18 mouse cellular contexts compared by ENCODE assay signal in genomic region chr13:51041121-51041520, GRCm38 (mm10). TPM values are rescaled to one million over a fixed set of nuclear protein-coding genes. Genes with fewer than 3 reads are reported as not detected.
A peak's percentile ranks its signal among the peaks of the same experiment; 100 is the strongest.
DNase-seq lines count a peak whose midpoint lies in the region; ATAC-seq lines count a peak whose summit lies in the region.
"Had no signal": no experiment of that assay in that cellular context is flagged by ENCODE, and none has a peak within 500 bp of the region (broad histone marks: within the 10 kb centered on the region; RNA-seq: fewer than 3 reads in every experiment).

No protein-coding gene starts in this region.

- no peaks in the 10 kb centered on the region for H3K36me3 ChIP-seq in hindbrain, embryonic 11.5 days (ENCODE audit: control insufficient read depth, insufficient read depth, low read length)
- no peaks in the 10 kb centered on the region for H3K36me3 ChIP-seq in hindbrain, embryonic 12.5 days
- H3K36me3 ChIP-seq: embryonic facial prominence, embryonic 12.5 days; forebrain, embryonic 15.5 days; heart, embryonic 12.5 days; hindbrain, embryonic 13.5 days had no signal

- H3K9ac ChIP-seq in hindbrain, embryonic 11.5 days (ENCODE audit: low read depth, low read length): no peak overlapping the region
- H3K9ac ChIP-seq in hindbrain, embryonic 12.5 days: no peak overlapping the region
- H3K9ac ChIP-seq: embryonic facial prominence, embryonic 12.5 days; forebrain, embryonic 15.5 days; heart, embryonic 12.5 days; hindbrain, embryonic 13.5 days had no signal

- no peaks in the 10 kb centered on the region for H3K4me1 ChIP-seq in hindbrain, embryonic 11.5 days (replicated peaks; ENCODE audit: control insufficient read depth, insufficient read depth, low read length)
- no peaks in the 10 kb centered on the region for H3K4me1 ChIP-seq in hindbrain, embryonic 12.5 days
- H3K4me1 ChIP-seq: embryonic facial prominence, embryonic 12.5 days; forebrain, embryonic 15.5 days; heart, embryonic 12.5 days; hindbrain, embryonic 13.5 days had no signal

- no peak for ATAC-seq in hindbrain, embryonic 11.5 days (ENCODE audit: low FRiP score)
- ATAC-seq in hindbrain, embryonic 12.5 days (ENCODE audit: low FRiP score): no peak
- ATAC-seq in CD4-positive, CD25-positive, alpha-beta regulatory T cell, adult 4 months: peak; percentile 70
- ATAC-seq in inflammation-experienced regulatory T-cells, adult 6 months: peak; percentile 32
- ATAC-seq: forebrain, embryonic 15.5 days; hindbrain, postnatal 0 days; intestine, embryonic 16.5 days had no signal

- no peaks in the 10 kb centered on the region for H3K9me3 ChIP-seq in hindbrain, embryonic 11.5 days (ENCODE audit: control insufficient read depth, low read length)
- peaks cover 14% of the 10 kb centered on the region for H3K9me3 ChIP-seq in hindbrain, embryonic 12.5 days (replicated peaks)
- H3K9me3 ChIP-seq: forebrain, embryonic 15.5 days had no signal

- H3K27me3 ChIP-seq in hindbrain, embryonic 11.5 days (ENCODE audit: control insufficient read depth, insufficient read depth, low read length): no peaks in the 10 kb centered on the region
- no peaks in the 10 kb centered on the region for H3K27me3 ChIP-seq in hindbrain, embryonic 12.5 days
- H3K27me3 ChIP-seq: embryonic facial prominence, embryonic 12.5 days; forebrain, embryonic 15.5 days; heart, embryonic 12.5 days; hindbrain, embryonic 13.5 days had no signal

- DNase-seq in hindbrain, embryonic 11.5 days (ENCODE audit: low spot score): peak; percentile 17
- peak; percentile 65 for DNase-seq in A20 (ENCODE audit: low read depth, low spot score)
- DNase-seq in frontal cortex, postnatal 14 days (ENCODE audit: low spot score in 2 of 2): no peak
- DNase-seq: adrenal gland, adult 2 months; adrenal gland, postnatal 25 days; cerebellum, adult 2 months; cerebellum, postnatal 10 days; gastrocnemius, postnatal 10 days; heart, adult 2 months had no signal

- no peak overlapping the region for H3K27ac ChIP-seq in hindbrain, embryonic 11.5 days (ENCODE audit: low read depth, low read length)
- H3K27ac ChIP-seq in hindbrain, embryonic 12.5 days: no peak overlapping the region
- H3K27ac ChIP-seq: embryonic facial prominence, embryonic 12.5 days; forebrain, embryonic 15.5 days; heart, adult 2 months; hindbrain, embryonic 13.5 days; hindbrain, postnatal 0 days had no signal

- WGBS in hindbrain, embryonic 11.5 days: 56% methylated on average over 2 of the region's 2 CpGs
- 40% methylated on average over 2 of the region's 2 CpGs for WGBS in hindbrain, embryonic 12.5 days

- no peak overlapping the region for H3K4me3 ChIP-seq in hindbrain, embryonic 11.5 days (ENCODE audit: low read depth, low read length)
- no peak overlapping the region for H3K4me3 ChIP-seq in hindbrain, embryonic 12.5 days
- H3K4me3 ChIP-seq: embryonic facial prominence, embryonic 12.5 days; forebrain, embryonic 15.5 days; heart, adult 2 months; heart, embryonic 12.5 days; hindbrain, embryonic 13.5 days had no signal

- no peak overlapping the region for H3K4me2 ChIP-seq in hindbrain, embryonic 11.5 days (replicated peaks; ENCODE audit: low read depth, low read length)
- H3K4me2 ChIP-seq in hindbrain, embryonic 12.5 days (replicated peaks): no peak overlapping the region
- H3K4me2 ChIP-seq: embryonic facial prominence, embryonic 12.5 days; forebrain, embryonic 15.5 days; heart, embryonic 12.5 days; hindbrain, embryonic 13.5 days had no signal

RNA-seq across cellular contexts. Expression of gene Spin1, which starts 59.6 kb away (rescaled TPM):
- 102 and 108 TPM in 2 replicates for polyA plus RNA-seq in hindbrain, embryonic 11.5 days (2014; fragmentation: Nextera tagmentation; extraction: Ambion mirVana)
- polyA plus RNA-seq in hindbrain, embryonic 12.5 days (2016; fragmentation: Nextera tagmentation; extraction: Ambion mirVana): 129 and 132 TPM in 2 replicates
- 10 to 100 TPM; 37.8 to 40.4 TPM for polyA plus RNA-seq in CD4-positive, CD25-positive, alpha-beta regulatory T cell, adult 4 months (2017; shearing (Covaris generic))
- polyA plus RNA-seq in inflammation-experienced regulatory T-cells, adult 6 months (2017; shearing (Covaris generic)): 10 to 100 TPM; 38.9 to 41.7 (median 40.0) TPM

Comparison
In these comparisons a context has a peak if more than half of its experiments do, and no peak if none do; other contexts are left out.
1. ATAC-seq: peak in CD4-positive, CD25-positive, alpha-beta regulatory T cell, adult 4 months (single experiment) and inflammation-experienced regulatory T-cells, adult 6 months (single experiment); none in hindbrain, embryonic 11.5 days (single experiment) and hindbrain, embryonic 12.5 days (single experiment).
2. DNase-seq: peak in hindbrain, embryonic 11.5 days (single experiment) and A20 (single experiment); none in frontal cortex, postnatal 14 days (0 of 2).